Mouse (Mus musculus): ENCODE results near the gene Gm11549. TPM values are rescaled to one million over a fixed set of nuclear protein-coding genes. Genes with fewer than 3 reads are reported as not detected.

The Gm11549 gene
- polyA plus RNA-seq, 1 experiment from 2014 or later = 1.1 TPM

GRCm38 (mm10) chr3:36536041-36536440 is 14.4 kb upstream of the Gm11549 start:
- Histone ChIP-seq H3K4me2 (replicated peaks; ENCODE audit: low read depth) (no peak overlapping the region), H3K9ac (ENCODE audit: low read depth, low read length) (no peak overlapping the region), H3K4me1 (replicated peaks; ENCODE audit: control insufficient read depth, insufficient read depth, low read length) (peaks cover 4% of the 10 kb centered on the region; the same call in 1 of the 2 replicates), H3K27me3 (replicated peaks; ENCODE audit: control insufficient read depth, insufficient read depth, low read length) (no peaks in the 10 kb centered on the region), H3K36me3 (ENCODE audit: control insufficient read depth, insufficient read depth) (no peaks in the 10 kb centered on the region), H3K27ac (ENCODE audit: low read depth, low read length) (no peak overlapping the region), H3K4me3 (ENCODE audit: low read depth, low read length) (no peak overlapping the region), H3K9me3 (ENCODE audit: control insufficient read depth) (no peaks in the 10 kb centered on the region)
- no peak for TF ChIP-seq CTCF (IDR thresholded peaks at IDR 0.05; ENCODE audit: low read depth)
- WGBS = 86% methylated on average over 12 of the region's 12 CpGs
- no peak for ATAC-seq

DNA sequence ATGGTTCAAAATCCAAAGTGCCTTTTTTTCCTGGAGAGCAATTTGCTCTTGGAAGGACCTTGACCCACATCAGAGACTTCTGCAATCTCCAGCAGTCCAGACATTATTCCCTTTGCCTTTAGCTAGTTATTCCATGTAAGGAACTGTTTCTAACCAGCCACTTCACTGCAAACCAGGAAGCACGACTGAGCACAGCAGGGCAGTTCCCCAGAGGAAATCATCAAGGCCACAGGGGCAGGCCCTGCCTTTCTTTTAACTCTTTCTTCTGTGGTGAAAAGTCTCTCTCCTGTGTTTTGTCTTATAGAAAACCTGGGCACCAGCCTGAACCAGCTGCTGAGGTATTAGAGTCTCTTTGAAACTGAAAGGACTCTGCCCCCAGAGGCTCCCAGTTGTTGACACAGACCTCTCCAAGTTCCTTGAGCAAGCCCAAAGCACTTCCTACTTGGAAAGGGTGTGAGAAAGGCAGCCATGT is 11.6 kb upstream of the Gm11549 start:
- Histone ChIP-seq H3K27me3 (replicated peaks; ENCODE audit: control insufficient read depth, insufficient read depth, low read length) (no peaks in the 10 kb centered on the region), H3K9me3 (ENCODE audit: control insufficient read depth) (no peaks in the 10 kb centered on the region), H3K9ac (ENCODE audit: low read depth, low read length) (no peak overlapping the region), H3K4me1 (replicated peaks; ENCODE audit: control insufficient read depth, insufficient read depth, low read length) (peaks cover 4% of the 10 kb centered on the region; the same call in 1 of the 2 replicates), H3K27ac (ENCODE audit: low read depth, low read length) (peak overlapping the region; percentile 65), H3K4me3 (ENCODE audit: low read depth, low read length) (no peak overlapping the region), H3K4me2 (replicated peaks; ENCODE audit: low read depth) (peak overlapping the region; percentile 76), H3K36me3 (ENCODE audit: control insufficient read depth, insufficient read depth) (no peaks in the 10 kb centered on the region)
- WGBS = 4% methylated on average over 1 of the region's 1 CpGs
- peak; percentile 92 for ATAC-seq
- TF ChIP-seq CTCF (IDR thresholded peaks at IDR 0.05; ENCODE audit: low read depth) = no peak

GRCm38 (mm10) chr3:36532738-36533137 is 11.1 kb upstream of the Gm11549 start:
- Histone ChIP-seq H3K36me3 (ENCODE audit: control insufficient read depth, insufficient read depth) (no peaks in the 10 kb centered on the region), H3K4me2 (replicated peaks; ENCODE audit: low read depth) (peak overlapping the region; percentile 76), H3K27me3 (replicated peaks; ENCODE audit: control insufficient read depth, insufficient read depth, low read length) (no peaks in the 10 kb centered on the region), H3K27ac (ENCODE audit: low read depth, low read length) (peak overlapping the region; percentile 65), H3K9ac (ENCODE audit: low read depth, low read length) (no peak overlapping the region), H3K4me3 (ENCODE audit: low read depth, low read length) (peak overlapping the region; percentile 48; the same call in 1 of the 2 replicates), H3K9me3 (ENCODE audit: control insufficient read depth) (no peaks in the 10 kb centered on the region), H3K4me1 (replicated peaks; ENCODE audit: control insufficient read depth, insufficient read depth, low read length) (peaks cover 4% of the 10 kb centered on the region; the same call in 1 of the 2 replicates)
- TF ChIP-seq CTCF (IDR thresholded peaks at IDR 0.05; ENCODE audit: low read depth) = peak; percentile 16; the same call in 1 of the 2 replicates
- 21% methylated on average over 7 of the region's 7 CpGs for WGBS
- ATAC-seq = peak; percentile 42

- no peak for ATAC-seq
- H3K4me2 ChIP-seq (replicated peaks; ENCODE audit: low read depth) = peak overlapping the region; percentile 76
- peak overlapping the region; percentile 47 for H3K9ac ChIP-seq (ENCODE audit: low read depth, low read length)
- peak overlapping the region; percentile 48 for H3K4me3 ChIP-seq (ENCODE audit: low read depth, low read length)
- no peaks in the 10 kb centered on the region for H3K27me3 ChIP-seq (replicated peaks; ENCODE audit: control insufficient read depth, insufficient read depth, low read length)
- H3K36me3 ChIP-seq (ENCODE audit: control insufficient read depth, insufficient read depth) = no peaks in the 10 kb centered on the region
- peak overlapping the region; percentile 57; the same call in 1 of the 2 replicates for H3K27ac ChIP-seq (ENCODE audit: low read depth, low read length)
- H3K9me3 ChIP-seq (ENCODE audit: control insufficient read depth) = no peaks in the 10 kb centered on the region
- peaks cover 4% of the 10 kb centered on the region; the same call in 1 of the 2 replicates for H3K4me1 ChIP-seq (replicated peaks; ENCODE audit: control insufficient read depth, insufficient read depth, low read length)
- no peak for TF ChIP-seq CTCF (IDR thresholded peaks at IDR 0.05; ENCODE audit: low read depth)
- 3% methylated on average over 18 of the region's 18 CpGs for WGBS
Measured at GRCm38 (mm10) chr3:36531979-36532542, 10.4 kb upstream of the Gm11549 start.

- peaks cover 4% of the 10 kb centered on the region; the same call in 1 of the 2 replicates for H3K4me1 ChIP-seq (replicated peaks; ENCODE audit: control insufficient read depth, insufficient read depth, low read length)
- H3K27me3 ChIP-seq (replicated peaks; ENCODE audit: control insufficient read depth, insufficient read depth, low read length) = no peaks in the 10 kb centered on the region
- H3K4me3 ChIP-seq (ENCODE audit: low read depth, low read length) = no peak overlapping the region
- no peaks in the 10 kb centered on the region for H3K36me3 ChIP-seq (ENCODE audit: control insufficient read depth, insufficient read depth)
- H3K4me2 ChIP-seq (replicated peaks; ENCODE audit: low read depth) = peak overlapping the region; percentile 76; the same call in 1 of the 2 replicates
- H3K27ac ChIP-seq (ENCODE audit: low read depth, low read length) = no peak overlapping the region
- H3K9ac ChIP-seq (ENCODE audit: low read depth, low read length) = no peak overlapping the region
- no peak for TF ChIP-seq CTCF (IDR thresholded peaks at IDR 0.05; ENCODE audit: low read depth)
- WGBS = 72% methylated on average over 2 of the region's 2 CpGs
- no peak for ATAC-seq
- H3K9me3 ChIP-seq (ENCODE audit: control insufficient read depth) = no peaks in the 10 kb centered on the region
Measured at GRCm38 (mm10) chr3:36531242-36531641, 9.6 kb upstream of the Gm11549 start.

GRCm38 (mm10) chr3:36530781-36531180 is 9.2 kb upstream of the Gm11549 start:
- ATAC-seq = no peak
- no peak overlapping the region for H3K27ac ChIP-seq (ENCODE audit: low read depth, low read length)
- no peak for TF ChIP-seq CTCF (IDR thresholded peaks at IDR 0.05; ENCODE audit: low read depth)
- H3K4me1 ChIP-seq (replicated peaks; ENCODE audit: control insufficient read depth, insufficient read depth, low read length) = peaks cover 4% of the 10 kb centered on the region; the same call in 1 of the 2 replicates
- H3K9ac ChIP-seq (ENCODE audit: low read depth, low read length) = no peak overlapping the region
- no peaks in the 10 kb centered on the region for H3K36me3 ChIP-seq (ENCODE audit: control insufficient read depth, insufficient read depth)
- H3K4me3 ChIP-seq (ENCODE audit: low read depth, low read length) = no peak overlapping the region
- WGBS = 89% methylated on average over 5 of the region's 5 CpGs
- H3K4me2 ChIP-seq (replicated peaks; ENCODE audit: low read depth) = no peak overlapping the region
- H3K27me3 ChIP-seq (replicated peaks; ENCODE audit: control insufficient read depth, insufficient read depth, low read length) = no peaks in the 10 kb centered on the region
- no peaks in the 10 kb centered on the region for H3K9me3 ChIP-seq (ENCODE audit: control insufficient read depth)

Measured in intestine, postnatal 0 days (tissue).